Mouse (Mus musculus): ENCODE data around the gene Jak2. TPM values are rescaled to one million over a fixed set of nuclear protein-coding genes. Genes with fewer than 3 reads are reported as not detected.

Gene Jak2
- polyA plus RNA-seq, 1 experiment from 2014 or later = 8.8 TPM

- no peak overlapping the region for H3K27ac ChIP-seq
- peak; percentile 74 for ATAC-seq (replicated peaks; ENCODE audit: low FRiP score)
- no peaks in the 10 kb centered on the region for H3K27me3 ChIP-seq
- H3K4me2 ChIP-seq = peak overlapping the region; percentile 82
- no peak overlapping the region for H3K9ac ChIP-seq
- peaks cover under 1% of the 10 kb centered on the region; the same call in 1 of the 2 replicates for H3K36me3 ChIP-seq
- H3K4me3 ChIP-seq (replicated peaks) = peak overlapping the region; percentile 43
- H3K4me1 ChIP-seq = peaks cover 2% of the 10 kb centered on the region; the same call in 1 of the 2 replicates
- no peaks in the 10 kb centered on the region for H3K9me3 ChIP-seq (replicated peaks)
- 3% methylated on average over 20 of the region's 20 CpGs for WGBS
Measured at GRCm38 (mm10) chr19:29354895-29355877, 103.6 kb downstream of the Jak2 start.

DNA sequence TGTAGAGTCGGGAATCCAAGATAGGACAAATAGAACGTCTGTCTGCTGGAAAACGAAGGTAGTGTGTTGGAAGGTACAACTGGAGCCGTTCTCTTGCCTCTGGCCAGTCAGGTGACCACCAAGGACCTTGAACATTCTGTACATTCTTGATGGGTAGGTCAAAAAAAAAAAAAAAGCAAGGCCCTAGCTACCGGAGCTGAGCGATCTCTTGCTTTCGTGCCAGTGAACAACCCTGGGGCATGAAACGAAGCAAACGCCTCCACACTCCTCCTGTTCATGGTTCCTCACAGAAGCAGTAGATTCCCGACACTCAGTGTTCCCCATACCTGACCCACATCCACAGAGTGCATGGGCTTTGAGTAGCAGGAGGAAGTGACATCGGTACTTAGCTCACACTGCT lies 104.7 kb downstream of the Jak2 start:
- Histone ChIP-seq H3K4me3 (replicated peaks) (no peak overlapping the region), H3K4me1 (peaks cover 11% of the 10 kb centered on the region), H3K4me2 (no peak overlapping the region), H3K27me3 (no peaks in the 10 kb centered on the region), H3K27ac (no peak overlapping the region), H3K9ac (no peak overlapping the region), H3K9me3 (replicated peaks) (no peaks in the 10 kb centered on the region), H3K36me3 (no peaks in the 10 kb centered on the region; the same call in 1 of the 2 replicates)
- WGBS = 83% methylated on average over 11 of the region's 11 CpGs
- no peak for ATAC-seq (replicated peaks; ENCODE audit: low FRiP score)

DNA sequence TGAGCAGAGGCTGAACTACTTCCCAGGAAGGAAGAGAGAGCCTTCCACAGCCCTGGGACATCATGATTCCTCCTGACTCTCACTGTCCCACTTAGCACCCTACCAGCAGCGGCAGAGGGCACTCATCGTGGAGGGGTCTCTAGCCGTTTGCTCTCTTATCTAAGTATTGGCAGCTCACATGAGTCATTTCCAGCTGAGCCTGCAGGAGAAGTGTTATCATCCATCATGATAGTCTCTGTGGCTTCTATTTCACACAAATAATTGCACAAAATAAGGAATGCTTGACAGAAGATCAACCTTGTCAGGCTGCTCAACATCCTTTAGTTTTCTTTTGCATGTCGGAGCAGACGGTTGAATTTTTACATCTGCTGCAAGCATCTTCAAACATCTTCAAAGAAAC lies 108.6 kb downstream of the Jak2 start:
- Histone ChIP-seq H3K27me3 (no peaks in the 10 kb centered on the region), H3K9me3 (replicated peaks) (no peaks in the 10 kb centered on the region), H3K9ac (no peak overlapping the region), H3K4me2 (no peak overlapping the region), H3K27ac (no peak overlapping the region), H3K36me3 (no peaks in the 10 kb centered on the region; the same call in 1 of the 2 replicates), H3K4me3 (replicated peaks) (no peak overlapping the region), H3K4me1 (peaks cover 16% of the 10 kb centered on the region)
- WGBS = 89% methylated on average over 5 of the region's 5 CpGs
- no peak for ATAC-seq (replicated peaks; ENCODE audit: low FRiP score)

GRCm38 (mm10) chr19:29361468-29362130 lies 110.0 kb downstream of the Jak2 start:
- H3K36me3 ChIP-seq = no peaks in the 10 kb centered on the region; the same call in 1 of the 2 replicates
- peak overlapping the region; percentile 59 for H3K4me3 ChIP-seq (replicated peaks)
- no peaks in the 10 kb centered on the region for H3K27me3 ChIP-seq
- 2% methylated on average over 33 of the region's 33 CpGs for WGBS
- peak overlapping the region; percentile 52 for H3K9ac ChIP-seq
- H3K9me3 ChIP-seq (replicated peaks) = no peaks in the 10 kb centered on the region
- peak overlapping the region; percentile 74 for H3K4me2 ChIP-seq
- H3K4me1 ChIP-seq = peaks cover 14% of the 10 kb centered on the region
- peak; percentile 100 for ATAC-seq (replicated peaks; ENCODE audit: low FRiP score)
- H3K27ac ChIP-seq = no peak overlapping the region

DNA sequence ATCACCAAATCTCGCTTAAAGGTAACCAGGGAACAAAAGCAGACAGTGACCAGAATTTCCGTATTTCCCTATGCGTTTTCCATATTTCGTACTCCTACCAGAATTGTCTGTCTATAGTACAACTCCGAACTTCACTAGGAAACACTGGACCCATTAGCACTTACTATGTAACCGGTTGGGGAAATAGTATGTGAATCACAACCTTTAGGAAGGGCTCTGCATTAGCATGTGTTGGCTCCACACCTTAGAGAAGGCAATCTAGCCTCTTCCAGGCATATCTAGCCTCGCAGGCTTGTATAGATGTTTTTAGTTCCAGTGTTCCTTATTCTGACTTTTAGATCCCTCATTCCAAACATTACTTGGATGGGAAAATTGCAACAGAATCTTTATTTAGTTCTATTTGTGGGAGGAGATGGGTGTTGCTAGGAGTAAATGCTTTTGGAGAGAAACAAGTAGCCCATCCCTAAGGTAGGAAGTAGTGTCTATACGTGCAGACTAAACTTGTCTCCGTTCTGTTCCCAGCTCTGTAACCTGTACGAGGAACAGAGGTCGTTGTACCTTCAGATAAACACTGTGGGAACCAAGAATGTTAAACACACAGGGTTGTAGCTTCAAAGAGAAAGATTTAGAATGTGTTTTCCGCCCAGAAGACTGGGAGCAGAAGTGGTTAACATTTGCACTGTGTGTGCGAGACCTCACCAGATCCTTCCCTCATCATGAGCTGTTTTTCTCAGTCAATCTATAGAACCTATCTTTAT lies 110.7 kb downstream of the Jak2 start:
- WGBS = 45% methylated on average over 13 of the region's 13 CpGs
- no peaks in the 10 kb centered on the region for H3K27me3 ChIP-seq

More for the DNA sequence above, 110.7 kb downstream of the Jak2 start:
- Histone ChIP-seq H3K9me3 (replicated peaks) (no peaks in the 10 kb centered on the region), H3K4me3 (replicated peaks) (peak overlapping the region; percentile 59), H3K9ac (peak overlapping the region; percentile 52; the same call in 1 of the 2 replicates), H3K4me2 (peak overlapping the region; percentile 74), H3K4me1 (peaks cover 17% of the 10 kb centered on the region), H3K36me3 (no peaks in the 10 kb centered on the region; the same call in 1 of the 2 replicates), H3K27ac (no peak overlapping the region)
- ATAC-seq (replicated peaks; ENCODE audit: low FRiP score) = no peak; the same call in 1 of the 2 replicates

Other genes with a start within 250 kb of the Jak2 start
- gene Ak3, start 203.9 kb upstream of the Jak2 start, polyA plus RNA-seq (2015; fragmentation: Nextera tagmentation; extraction: Ambion mirVana) = 89.0 and 89.6 TPM in 2 replicates
- 63.1 and 63.8 TPM in 2 replicates for gene Rcl1, start 150.5 kb upstream of the Jak2 start, polyA plus RNA-seq (2015; fragmentation: Nextera tagmentation; extraction: Ambion mirVana)
- 5.2 and 7.1 TPM in 2 replicates for gene Insl6, start 73.5 kb downstream of the Jak2 start, polyA plus RNA-seq (2015; fragmentation: Nextera tagmentation; extraction: Ambion mirVana)
- gene Rln1, start 82.8 kb downstream of the Jak2 start, polyA plus RNA-seq (2015; fragmentation: Nextera tagmentation; extraction: Ambion mirVana) = 0.31 and 0.46 TPM in 2 replicates
- gene Plgrkt, start 115.6 kb downstream of the Jak2 start, polyA plus RNA-seq (2015; fragmentation: Nextera tagmentation; extraction: Ambion mirVana) = 51.1 and 52.9 TPM in 2 replicates
- 0.16 and 0.28 TPM in 2 replicates for gene Cd274, start 115.6 kb downstream of the Jak2 start, polyA plus RNA-seq (2015; fragmentation: Nextera tagmentation; extraction: Ambion mirVana)
- gene Pdcd1lg2, start 159.1 kb downstream of the Jak2 start, polyA plus RNA-seq (2015; fragmentation: Nextera tagmentation; extraction: Ambion mirVana) = not detected in 2 replicates

All from kidney, embryonic 15.5 days (tissue).